Mouse (Mus musculus) cerebellum, postnatal 10 days (tissue): Measurements from ENCODE around the gene Zfp991.
"Not testable (repeated sequence)": the region's sequence is repeated elsewhere in the genome, so short reads cannot be mapped to it uniquely, and the experiment has no call there.

Source experiments
- DNase-seq, 2 experiments: peaks; one replicate each; pipeline ENCODE4 v3.0.0; 2021; ENCODE audit warnings: mixed read lengths in 2 of 2

The Zfp991 gene

DNA sequence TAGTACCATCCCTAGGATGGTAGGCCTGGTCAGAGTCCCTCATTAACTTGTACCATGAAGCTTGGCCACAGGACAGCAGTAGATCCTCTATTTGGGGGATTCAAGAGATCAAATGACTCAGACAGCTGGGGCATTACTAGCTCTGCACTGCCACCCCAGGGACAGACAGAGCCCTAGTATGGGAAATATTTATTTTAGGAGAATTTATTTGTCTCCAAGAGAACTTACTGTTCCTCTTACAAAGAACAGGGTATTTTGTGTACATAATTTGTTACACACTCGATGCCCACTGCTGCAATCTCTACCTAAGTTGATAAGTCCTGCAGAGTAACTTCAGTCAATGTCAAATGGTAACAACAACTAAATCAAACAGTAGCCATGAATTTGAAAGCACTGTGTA lies 55.0 kb downstream of the Zfp991 start:
- not testable (repeated sequence) for DNase-seq

GRCm38 (mm10) chr4:147187283-147187965 lies 55.6 kb downstream of the Zfp991 start:
- DNase-seq: not testable (repeated sequence)

- DNase-seq: not testable (repeated sequence)
These were observed 63.3 kb downstream of the Zfp991 start for GRCm38 (mm10) chr4:147195186-147195585.

GRCm38 (mm10) chr4:147197210-147197609 lies 65.4 kb downstream of the Zfp991 start:
- DNase-seq: not testable (repeated sequence)

DNA sequence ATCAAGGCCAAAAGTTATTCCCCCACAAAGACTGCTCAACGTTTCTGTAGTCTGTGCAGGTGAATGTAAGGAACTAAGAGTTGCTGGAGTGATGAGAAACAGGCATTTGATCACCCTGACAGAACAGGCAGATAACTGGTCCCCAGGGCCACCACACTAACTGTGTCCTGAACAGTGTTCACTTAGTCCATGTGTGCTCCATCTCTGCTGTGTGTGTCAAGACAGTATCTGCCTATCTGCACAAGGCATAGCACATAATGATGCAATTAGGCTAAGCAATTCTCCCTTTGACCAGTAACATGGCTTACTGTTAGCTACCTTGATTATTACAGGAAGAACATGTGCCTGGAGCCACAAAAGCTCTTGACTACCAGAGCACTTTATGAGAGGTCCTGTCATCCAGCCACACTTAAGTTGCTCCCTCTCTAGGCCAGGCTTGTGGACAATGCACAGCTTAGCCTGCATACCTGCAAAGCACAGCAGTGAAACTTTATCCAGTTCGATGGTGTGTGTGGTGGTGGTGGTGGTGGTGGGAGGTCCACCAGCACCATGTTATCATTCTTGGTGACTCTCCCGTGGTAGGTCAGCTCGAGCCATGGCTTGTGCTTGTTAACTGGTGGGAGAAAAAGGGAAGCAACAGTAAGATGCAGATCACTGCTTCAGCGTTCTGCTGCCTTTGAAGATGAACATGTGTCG lies 67.4 kb downstream of the Zfp991 start:
- DNase-seq: not testable (repeated sequence)

GRCm38 (mm10) chr4:147201920-147202660 lies 70.3 kb downstream of the Zfp991 start:
- DNase-seq: not testable (repeated sequence)

GRCm38 (mm10) chr4:147212182-147212928 lies 80.5 kb downstream of the Zfp991 start:
- not testable (repeated sequence) for DNase-seq

DNA sequence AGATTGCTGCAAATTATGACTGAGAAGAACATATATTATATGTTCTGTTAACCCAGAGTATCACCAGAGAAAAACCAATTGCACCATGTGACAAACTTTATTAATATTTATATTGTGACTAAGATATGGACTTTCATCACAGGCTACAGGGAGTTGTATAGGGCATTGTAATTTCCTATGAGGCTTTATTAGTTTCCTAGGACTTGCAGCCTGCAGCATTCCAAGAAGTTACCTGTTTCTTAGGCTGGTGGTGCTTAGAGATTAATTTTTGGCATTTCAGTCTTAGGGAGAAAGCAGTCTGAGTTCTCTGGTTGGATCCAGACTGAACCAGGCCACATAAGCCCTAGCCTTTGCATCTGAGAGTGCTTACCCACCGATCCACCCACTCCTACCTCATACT lies 82.4 kb downstream of the Zfp991 start:
- DNase-seq: not testable (repeated sequence)

DNA sequence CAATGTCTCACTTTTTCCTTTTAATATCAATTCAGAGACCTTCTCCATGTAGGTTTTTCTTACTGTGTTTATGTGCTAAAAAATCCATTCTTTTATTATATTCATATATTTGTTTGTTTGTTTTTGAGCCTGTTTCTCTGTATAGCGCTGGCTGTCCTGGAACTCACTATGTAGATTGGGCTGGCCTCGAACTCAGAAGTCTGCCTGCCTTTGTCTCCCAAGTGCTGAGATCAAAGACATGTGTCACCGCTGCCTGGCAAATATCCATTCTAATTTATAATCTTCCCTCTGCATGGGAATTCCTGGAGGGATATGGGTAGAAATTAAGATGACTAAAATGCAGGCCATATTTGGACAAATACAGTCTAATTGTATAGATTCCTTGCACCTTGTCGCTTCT lies 85.8 kb downstream of the Zfp991 start:
- DNase-seq: not testable (repeated sequence)

DNA sequence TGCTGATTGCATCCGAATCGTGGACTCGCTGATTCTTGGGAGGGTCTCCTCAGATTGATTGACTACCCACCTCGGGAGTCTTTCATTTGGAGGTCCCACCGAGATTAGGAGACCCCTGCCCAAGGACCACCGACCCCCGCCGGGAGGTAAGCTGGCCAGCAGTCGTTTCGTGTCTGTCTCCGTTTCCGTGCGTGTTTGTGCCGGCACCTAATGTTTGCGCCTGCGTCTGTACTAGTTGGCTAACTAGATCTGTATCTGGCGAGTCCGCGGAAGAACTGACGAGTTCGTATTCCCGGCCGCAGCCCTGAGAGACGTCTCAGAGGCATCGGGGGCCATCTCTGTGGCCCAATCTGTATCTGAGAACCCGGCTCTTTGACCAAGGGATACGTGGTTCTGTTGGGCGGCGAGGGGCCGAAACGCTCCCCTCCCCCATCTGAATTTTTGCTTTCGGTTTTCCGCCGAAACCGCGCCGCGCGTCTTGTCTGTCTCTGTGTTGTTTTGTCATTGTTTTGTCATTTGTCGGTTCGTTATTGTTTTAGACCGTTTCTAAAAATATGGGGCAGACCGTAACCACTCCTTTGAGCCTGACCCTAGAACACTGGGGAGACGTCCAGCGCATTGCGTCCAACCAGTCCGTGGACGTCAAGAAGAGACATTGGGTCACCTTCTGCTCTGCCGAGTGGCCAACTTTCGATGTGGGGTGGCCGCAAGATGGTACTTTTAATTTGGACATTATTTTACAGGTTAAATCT lies 87.7 kb downstream of the Zfp991 start:
- peak; percentile 29 to 44 for DNase-seq

GRCm38 (mm10) chr4:147220226-147220625 lies 88.4 kb downstream of the Zfp991 start:
- DNase-seq: peak; percentile 25 to 34

DNA sequence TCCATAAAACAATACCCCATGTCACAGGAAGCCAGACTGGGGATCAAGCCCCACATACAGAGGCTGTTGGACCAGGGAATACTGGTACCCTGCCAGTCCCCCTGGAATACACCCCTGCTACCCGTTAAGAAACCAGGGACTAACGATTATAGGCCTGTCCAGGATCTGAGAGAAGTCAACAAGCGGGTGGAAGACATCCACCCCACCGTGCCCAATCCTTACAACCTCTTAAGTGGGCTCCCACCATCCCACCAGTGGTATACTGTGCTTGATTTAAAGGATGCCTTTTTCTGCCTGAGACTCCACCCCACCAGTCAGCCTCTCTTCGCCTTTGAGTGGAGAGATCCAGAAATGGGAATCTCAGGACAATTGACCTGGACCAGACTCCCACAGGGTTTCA lies 90.2 kb downstream of the Zfp991 start:
- DNase-seq: peak in 1 of 2 experiments; percentile 20

- peak; percentile 5 to 23 for DNase-seq
These were observed 92.1 kb downstream of the Zfp991 start for GRCm38 (mm10) chr4:147223778-147224435.

GRCm38 (mm10) chr4:147225616-147226015 lies 93.8 kb downstream of the Zfp991 start:
- not testable (repeated sequence) for DNase-seq

- not testable (repeated sequence) for DNase-seq
These were observed 98.2 kb downstream of the Zfp991 start for GRCm38 (mm10) chr4:147230026-147230425.
